19 mouse cellular contexts compared by ENCODE assay signal in genomic region chr4:111455621-111456020, GRCm38 (mm10). TPM values are rescaled to one million over a fixed set of nuclear protein-coding genes. Genes with fewer than 3 reads are reported as not detected.
DNase-seq lines count a peak whose midpoint lies in the region; ATAC-seq lines count a peak whose summit lies in the region.
"Had no signal": no experiment of that assay in that cellular context is flagged by ENCODE, and none has a peak within 500 bp of the region (broad histone marks: within the 10 kb centered on the region; RNA-seq: fewer than 3 reads in every experiment).

No protein-coding gene starts in this region.

- peaks cover 28% of the 10 kb centered on the region for H3K36me3 ChIP-seq in kidney, embryonic 16.5 days (ENCODE audit: insufficient read depth, low read length)

- H3K27ac ChIP-seq in kidney, embryonic 16.5 days (ENCODE audit: low read length): no peak overlapping the region
- H3K27ac ChIP-seq: embryonic facial prominence, embryonic 13.5 days; limb, embryonic 10.5 days had no signal

- H3K4me2 ChIP-seq in kidney, embryonic 16.5 days (replicated peaks; ENCODE audit: low read depth, low read length): no peak overlapping the region
- H3K4me2 ChIP-seq: embryonic facial prominence, embryonic 13.5 days; heart, embryonic 11.5 days had no signal

- H3K4me1 ChIP-seq in kidney, embryonic 16.5 days (ENCODE audit: insufficient read depth, low read length): 0 out of 2 replicates have a peak, but pooled peaks cover 3% of the 10 kb centered on the region

- no peak overlapping the region for H3K9ac ChIP-seq in kidney, embryonic 16.5 days (replicated peaks; ENCODE audit: low read length)
- H3K9ac ChIP-seq: embryonic facial prominence, embryonic 13.5 days had no signal

- DNase-seq in adrenal gland, adult 2 months: peak; percentile 56
- no peak for DNase-seq in adrenal gland, postnatal 4 days (ENCODE audit: low spot score in 2 of 2)
- no peak for DNase-seq in kidney, postnatal 14 days
- DNase-seq in B cell, adult 2 months: peak; percentile 63 to 68
- no peak for DNase-seq in layer of hippocampus, adult 9-11 months
- no peak for DNase-seq in right cerebral cortex, postnatal 14 days
- DNase-seq: cerebellum, postnatal 10 days; heart, postnatal 14 days; kidney, adult 18-20 months; kidney, postnatal 25 days; lung, adult 2 months; thymus, postnatal 36 days had no signal

- ATAC-seq in kidney, embryonic 16.5 days (ENCODE audit: low FRiP score, low TSS enrichment): 0 out of 2 replicates have a peak, but pooled peaks have one; percentile 10
- ATAC-seq in neutrophil, adult 5-6 weeks (ENCODE audit: extremely low read depth, insufficient number of reproducible peaks, low FRiP score, poor library complexity, severe bottlenecking): peak; percentile 92
- ATAC-seq: forebrain, embryonic 16.5 days; hindbrain, embryonic 16.5 days had no signal

- no peaks in the 10 kb centered on the region for H3K9me3 ChIP-seq in kidney, embryonic 16.5 days (ENCODE audit: low read length)
- H3K9me3 ChIP-seq: embryonic facial prominence, embryonic 13.5 days; limb, embryonic 10.5 days had no signal

- 79% methylated on average over 5 of the region's 5 CpGs for WGBS in kidney, embryonic 16.5 days

- no peaks in the 10 kb centered on the region for H3K27me3 ChIP-seq in kidney, embryonic 16.5 days (ENCODE audit: insufficient read depth, low read length)
- H3K27me3 ChIP-seq: embryonic facial prominence, embryonic 13.5 days had no signal

- no peak overlapping the region for H3K4me3 ChIP-seq in kidney, embryonic 16.5 days (ENCODE audit: low read length)
- H3K4me3 ChIP-seq: embryonic facial prominence, embryonic 13.5 days; limb, embryonic 10.5 days had no signal

RNA-seq across cellular contexts. Expression of gene Bend5, which starts 40.8 kb away (rescaled TPM):
- total RNA-seq in adrenal gland, adult 2 months (2021): 10 to 100 TPM in 1 of 2 experiments, 1 to 10 TPM in 1; 8.9 to 12.3 TPM
- 41.1 and 43.7 TPM in 2 replicates for polyA plus RNA-seq in adrenal gland, adult 2 months (2012; rRNA removed)
- total RNA-seq in adrenal gland, postnatal 4 days (2021): 10 to 100 TPM; 18.8 to 22.2 TPM
- 25.3 and 28.0 TPM in 2 replicates for polyA plus RNA-seq in kidney, embryonic 16.5 days (2015; fragmentation: Nextera tagmentation; extraction: Ambion mirVana)
- 52.7 and 56.8 TPM in 2 replicates for total RNA-seq in neutrophil, adult 5-6 weeks (2017)

Comparison
In these comparisons a context has a peak if more than half of its experiments do, and no peak if none do; other contexts are left out.
1. DNase-seq: peak in adrenal gland, adult 2 months (single experiment) and B cell, adult 2 months (2 of 2); none in adrenal gland, postnatal 4 days (0 of 2), kidney, postnatal 14 days (single experiment), layer of hippocampus, adult 9-11 months (single experiment) and right cerebral cortex, postnatal 14 days (single experiment).